10 mouse cellular contexts compared by ENCODE assay signal in the genomic region with DNA sequence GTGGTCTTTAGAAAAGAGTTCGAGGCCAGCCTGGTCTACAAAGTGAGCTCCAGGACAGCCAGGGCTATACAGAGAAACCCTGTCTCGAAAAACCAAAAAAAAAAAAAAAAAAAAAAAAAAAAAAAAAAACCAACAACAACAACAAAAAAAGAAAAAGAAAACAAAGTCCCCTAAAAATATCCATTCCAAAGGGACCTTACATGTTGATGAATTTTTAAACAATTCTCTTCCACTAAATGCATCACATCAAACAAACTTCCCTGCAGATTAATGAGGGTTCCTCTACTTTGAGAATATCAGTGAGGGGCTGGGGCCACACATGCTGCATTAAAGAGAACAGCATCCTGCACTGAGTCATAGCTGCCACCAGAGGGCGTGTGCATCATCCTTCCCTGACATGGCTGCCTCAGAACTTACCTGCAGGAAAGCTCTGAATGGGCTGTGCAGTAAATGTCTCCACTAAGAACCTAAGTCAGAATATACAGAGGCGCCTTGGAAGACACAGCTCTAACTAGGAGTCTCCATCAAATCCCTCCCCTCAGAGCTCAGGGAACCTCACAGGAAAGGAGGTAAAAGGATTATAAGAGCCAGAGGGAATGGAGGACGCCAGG. TPM values are rescaled to one million over a fixed set of nuclear protein-coding genes. Genes with fewer than 3 reads are reported as not detected.
DNase-seq lines count a peak whose midpoint lies in the region; ATAC-seq and TF ChIP-seq lines count a peak whose summit lies in the region.
"Had no signal": no experiment of that assay in that cellular context is flagged by ENCODE, and none has a peak within 500 bp of the region (broad histone marks: within the 10 kb centered on the region; RNA-seq: fewer than 3 reads in every experiment).

No protein-coding gene starts in this region.

- TF ChIP-seq POLR2A in limb, embryonic 14.5 days (IDR thresholded peaks at IDR 0.05; ENCODE audit: borderline replicate concordance, extremely low read depth, insufficient read depth, insufficient read length) = no peak

- H3K36me3 ChIP-seq in limb, embryonic 14.5 days (ENCODE audit: control insufficient read depth, insufficient read depth, low read length) = peaks cover 3% of the 10 kb centered on the region; the same call in 1 of the 2 replicates
- H3K36me3 ChIP-seq: neural tube, embryonic 12.5 days had no signal

- DNase-seq in cerebellum, postnatal 10 days = peak; percentile 52 to 63
- no peak for DNase-seq in cerebellum, adult 11-12 months
- DNase-seq in urinary bladder, postnatal 14 days (ENCODE audit: low spot score) = peak; percentile 23
- DNase-seq in urinary bladder, postnatal 10 days (ENCODE audit: low spot score) = no peak
- peak; percentile 55 for DNase-seq in limb, embryonic 14.5 days (ENCODE audit: low spot score)
- DNase-seq in retina, postnatal 1 day = peak; percentile 74
- no peak for DNase-seq in frontal cortex, postnatal 25 days (ENCODE audit: low spot score in 2 of 2)

- H3K4me3 ChIP-seq in limb, embryonic 14.5 days (replicated peaks; ENCODE audit: low read length) = no peak overlapping the region
- H3K4me3 ChIP-seq: embryonic facial prominence, embryonic 12.5 days; neural tube, embryonic 12.5 days had no signal

- peaks cover 5% of the 10 kb centered on the region; the same call in 1 of the 2 replicates for H3K4me1 ChIP-seq in limb, embryonic 14.5 days (ENCODE audit: control insufficient read depth, insufficient read depth, low read length)

- no peak overlapping the region for H3K9ac ChIP-seq in limb, embryonic 14.5 days (ENCODE audit: low read depth, low read length, severe bottlenecking)
- H3K9ac ChIP-seq: embryonic facial prominence, embryonic 12.5 days; neural tube, embryonic 12.5 days had no signal

- no peaks in the 10 kb centered on the region for H3K9me3 ChIP-seq in limb, embryonic 14.5 days (ENCODE audit: control insufficient read depth, low read length)
- H3K9me3 ChIP-seq: embryonic facial prominence, embryonic 12.5 days; neural tube, embryonic 12.5 days had no signal

- no peaks in the 10 kb centered on the region for H3K27me3 ChIP-seq in limb, embryonic 14.5 days (ENCODE audit: control insufficient read depth, insufficient read depth, low read length)
- H3K27me3 ChIP-seq: embryonic facial prominence, embryonic 12.5 days; neural tube, embryonic 12.5 days had no signal

- WGBS in limb, embryonic 14.5 days = 52% methylated on average over 5 of the region's 5 CpGs

- H3K4me2 ChIP-seq in limb, embryonic 14.5 days (replicated peaks; ENCODE audit: low read depth, low read length, severe bottlenecking) = no peak overlapping the region
- H3K4me2 ChIP-seq: embryonic facial prominence, embryonic 12.5 days; neural tube, embryonic 12.5 days had no signal

- ATAC-seq in erythroblast, adult 5-6 weeks (replicated peaks; ENCODE audit: low FRiP score, poor library complexity, severe bottlenecking) = peak; percentile 84
- ATAC-seq in limb, embryonic 14.5 days (ENCODE audit: low FRiP score, low read depth) = peak; percentile 14; the same call in 1 of the 2 replicates

- no peak overlapping the region for H3K27ac ChIP-seq in limb, embryonic 14.5 days (replicated peaks; ENCODE audit: low read depth, low read length)
- H3K27ac ChIP-seq: embryonic facial prominence, embryonic 12.5 days; neural tube, embryonic 12.5 days had no signal

RNA-seq across cellular contexts. Expression of gene Aptx, which starts 22.6 kb away (rescaled TPM):
- total RNA-seq in erythroblast, adult 5-6 weeks (2015; ENCODE audit: low replicate concordance) = 1.2 and 3.6 TPM in 2 replicates
- 1.1 and 1.7 TPM in 2 replicates for total RNA-seq in erythroblast, adult 5-6 weeks (2017; ENCODE audit: low replicate concordance)
- 15.6 and 18.8 TPM in 2 replicates for polyA plus RNA-seq in limb, embryonic 14.5 days (2012; rRNA removed)
- 28.6 and 29.9 TPM in 2 replicates for polyA plus RNA-seq in limb, embryonic 14.5 days (2014; fragmentation: Nextera tagmentation; extraction: Ambion mirVana)

RNA-seq across cellular contexts. Expression of gene Dnaja1, which starts 41.6 kb away (rescaled TPM):
- total RNA-seq in erythroblast, adult 5-6 weeks (2015; ENCODE audit: low replicate concordance) = 36.1 and 39.5 TPM in 2 replicates
- 45.3 and 78.4 TPM in 2 replicates for total RNA-seq in erythroblast, adult 5-6 weeks (2017; ENCODE audit: low replicate concordance)
- 47.3 and 96.6 TPM in 2 replicates for polyA plus RNA-seq in limb, embryonic 14.5 days (2012; rRNA removed)
- polyA plus RNA-seq in limb, embryonic 14.5 days (2014; fragmentation: Nextera tagmentation; extraction: Ambion mirVana) = 343 and 345 TPM in 2 replicates

Comparison
In these comparisons a context has a peak if more than half of its experiments do, and no peak if none do; other contexts are left out.
1. DNase-seq: peak in cerebellum, postnatal 10 days (2 of 2), urinary bladder, postnatal 14 days (single experiment), limb, embryonic 14.5 days (single experiment) and retina, postnatal 1 day (single experiment); none in cerebellum, adult 11-12 months (single experiment), urinary bladder, postnatal 10 days (single experiment) and frontal cortex, postnatal 25 days (0 of 2).